Mouse (Mus musculus) kidney, postnatal 25 days (tissue): ENCODE measurements at regions not wholly inside any gene's neighbourhood (a gene's known extent, or its start where the extent isn't known, plus 50 kb on each side); places are given as distances from the start of the nearest gene placed in this dataset.
A peak's percentile ranks its signal among the peaks of the same experiment; 100 is the strongest.

Source experiments
- DNase-seq, 2 experiments: peaks; one replicate each; pipeline ENCODE4 v3.0.0; 2021; ENCODE audit warnings: mixed read lengths in 2 of 2

DNA sequence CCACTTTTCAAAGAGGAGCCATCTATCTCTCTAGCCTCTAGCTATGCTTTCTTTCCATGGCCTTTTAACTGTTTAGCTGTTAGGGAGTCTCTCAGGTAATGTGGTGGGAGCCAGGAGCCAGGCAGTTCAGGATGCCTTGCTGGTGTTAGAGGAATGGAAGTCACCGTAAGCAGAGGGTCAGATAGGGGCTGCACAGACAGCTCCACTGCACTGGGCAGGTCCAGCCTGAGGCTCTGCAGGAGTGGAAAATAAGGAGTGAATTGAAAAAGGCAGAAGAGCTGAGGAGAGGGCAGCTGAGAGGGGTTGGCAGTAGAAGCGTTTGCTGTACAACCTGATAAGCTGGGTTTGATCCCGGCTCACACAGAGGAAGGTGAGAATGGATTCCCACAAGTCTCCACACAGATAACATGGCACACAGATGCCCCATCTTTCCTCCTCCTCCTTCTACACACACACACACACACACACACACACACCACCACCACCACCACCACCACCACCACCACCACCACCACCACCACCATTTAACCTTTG is 51.3 kb upstream of the Cpsf6 start:
- no peak for DNase-seq

DNA sequence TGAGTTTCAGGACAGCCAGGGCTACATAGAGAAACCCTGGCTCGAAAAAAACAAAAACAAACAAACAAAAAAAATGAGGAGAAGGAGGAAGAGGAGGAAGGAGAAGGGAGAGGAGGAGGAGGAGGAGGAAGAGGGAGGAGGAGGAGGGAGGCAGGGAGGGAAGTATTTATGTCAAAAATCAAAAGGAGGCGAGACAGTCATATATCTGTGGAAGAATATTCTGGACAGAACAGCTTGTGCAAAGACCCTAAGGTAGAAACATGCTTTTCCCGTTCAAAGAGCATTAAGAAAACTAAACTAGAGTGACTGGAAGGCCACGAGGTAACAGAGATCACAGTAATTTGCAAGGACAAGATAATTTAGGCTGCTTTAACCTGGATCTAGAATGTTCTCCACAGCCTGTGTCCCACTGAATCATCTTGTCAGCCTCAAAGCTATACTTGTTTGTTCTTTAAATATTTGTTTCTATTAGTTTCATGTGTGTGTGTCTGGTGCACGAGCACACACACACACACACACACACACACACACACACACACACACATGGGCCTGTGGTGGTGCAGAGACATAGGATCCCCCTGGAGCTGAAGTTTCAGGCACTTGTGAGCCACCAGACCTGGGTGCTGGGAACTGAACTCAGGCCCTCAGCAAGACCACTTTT is 50.5 kb upstream of the Cpsf6 start:
- no peak for DNase-seq

- DNase-seq, result peak in 1 of 2 experiments; percentile 15
Measured at GRCm38 (mm10) chr10:117429459-117430183, 49.8 kb upstream of the Cpsf6 start.
